Mouse (Mus musculus) heart, embryonic 14.5 days (tissue): ENCODE measurements around the gene Col13a1. TPM values are rescaled to one million over a fixed set of nuclear protein-coding genes. Genes with fewer than 3 reads are reported as not detected.

ENCODE experiments used
- ATAC-seq: fragments of 200-750 bp; cut with Nextera tagmentation; 2 replicates; pipeline ENCODE4 v1.8.0; 2017; ENCODE audit warnings: low read depth, moderate TSS enrichment; ENCODE audit not compliant: insufficient number of reproducible peaks, insufficient read depth, low FRiP score
- H3K27ac ChIP-seq, 2 experiments: fragments of 200-500 bp in 1 of 2; fragments of 300-500 bp in 1 of 2; sonication (generic) in 1 of 2; replicated peaks in 1 of 2; 2 replicates each; pipeline ENCODE4 v1.5.1; 2012 to 2014; ENCODE audit warnings: low read depth in 2 of 2, low read length in 2 of 2, control low read depth in 1 of 2, mild to moderate bottlenecking in 1 of 2, mixed read lengths in 1 of 2; ENCODE audit not compliant: control insufficient read depth in 1 of 2, insufficient read depth in 1 of 2
- H3K27me3 ChIP-seq: fragments of 300-500 bp; sonication (generic); 2 replicates; pipeline ENCODE4 v1.6.1; 2014; ENCODE audit warnings: mild to moderate bottlenecking, low read length, control low read depth; ENCODE audit not compliant: control insufficient read depth, insufficient read depth
- H3K36me3 ChIP-seq: fragments of 300-500 bp; sonication (generic); 2 replicates; pipeline ENCODE4 v1.6.1; 2014; ENCODE audit warnings: mild to moderate bottlenecking, control low read depth, low read length, mixed read lengths; ENCODE audit not compliant: control insufficient read depth, insufficient read depth
- H3K4me1 ChIP-seq, 2 experiments: fragments of 200-500 bp in 1 of 2; fragments of 300-500 bp in 1 of 2; sonication (generic) in 1 of 2; 2 replicates each; pipeline ENCODE4 v1.6.1; 2012 to 2014; ENCODE audit warnings: low read length in 2 of 2, control low read depth in 1 of 2, mixed read lengths in 1 of 2; ENCODE audit not compliant: control insufficient read depth in 2 of 2, insufficient read depth in 2 of 2
- H3K4me2 ChIP-seq: fragments of 300-500 bp; sonication (generic); 2 replicates; pipeline ENCODE4 v1.6.1; 2014; ENCODE audit warnings: mild to moderate bottlenecking, low read length
- H3K4me3 ChIP-seq, 2 experiments: fragments of 200-500 bp in 1 of 2; fragments of 300-500 bp in 1 of 2; sonication (generic) in 1 of 2; 2 replicates each; pipeline ENCODE4 v1.5.1; 2012 to 2014; ENCODE audit warnings: low read length in 2 of 2, mild to moderate bottlenecking in 2 of 2, control low read depth in 1 of 2, low read depth in 1 of 2, moderate library complexity in 1 of 2; ENCODE audit not compliant: control insufficient read depth in 1 of 2, insufficient read depth in 1 of 2
- H3K9ac ChIP-seq: fragments of 300-500 bp; sonication (generic); 2 replicates; pipeline ENCODE4 v1.6.1; 2014; ENCODE audit warnings: mild to moderate bottlenecking, low read length
- H3K9me3 ChIP-seq: fragments of 300-500 bp; sonication (generic); 2 replicates; pipeline ENCODE4 v1.6.1; 2016; ENCODE audit warnings: low read length, control low read depth; ENCODE audit not compliant: control insufficient read depth
- WGBS: fragments of 180-500 bp; shearing (Covaris S2); extraction: QIAGEN DNeasy Blood & Tissue Kit; methylation state at CpG from one replicate; pipeline ENCODE4 v1.1.7; 2014; 5-methylcytosine and 5-hydroxymethylcytosine counted together
- polyA plus RNA-seq: library from polyadenylated mRNA; unstranded; fragments of >200 nt; fragmentation: Nextera tagmentation; extraction: Ambion mirVana; gene quantifications from 2 replicates; pipeline ENCODE4 v1.2.1, GENCODE M21; 2014

Gene Col13a1
- polyA plus RNA-seq, 1 experiment from 2014 or later = 9.5 TPM

DNA sequence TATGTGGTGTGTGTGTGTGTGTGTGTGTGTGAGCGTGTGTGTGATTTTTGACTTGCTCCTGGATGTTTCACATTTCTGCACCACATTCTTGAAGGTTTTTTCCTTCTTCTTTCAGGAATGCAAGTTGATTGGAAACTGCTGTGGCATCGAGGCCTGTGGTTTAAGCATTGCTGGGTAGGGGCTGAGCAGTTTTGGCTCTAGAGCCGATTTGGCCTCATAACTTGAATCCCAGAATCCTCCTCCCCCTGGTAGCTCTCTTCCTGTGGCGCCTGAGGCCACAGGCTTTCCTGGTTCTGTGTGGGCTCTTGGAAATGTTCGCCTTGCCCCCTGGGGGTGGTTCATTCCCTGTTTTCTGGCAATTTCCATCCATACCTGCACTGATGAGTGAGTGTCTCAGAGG, 166.9 kb downstream of the Col13a1 start:
- no peaks in the 10 kb centered on the region for H3K9me3 ChIP-seq
- WGBS = 61% methylated on average over 5 of the region's 5 CpGs
- H3K27ac ChIP-seq = no peak overlapping the region
- no peaks in the 10 kb centered on the region for H3K36me3 ChIP-seq
- ATAC-seq = no peak
- H3K27me3 ChIP-seq = no peaks in the 10 kb centered on the region
- no peak overlapping the region for H3K4me3 ChIP-seq
- H3K4me1 ChIP-seq = no peaks in the 10 kb centered on the region; a peak in 2 of 4 replicates
- no peak overlapping the region for H3K4me2 ChIP-seq
- H3K9ac ChIP-seq = no peak overlapping the region

DNA sequence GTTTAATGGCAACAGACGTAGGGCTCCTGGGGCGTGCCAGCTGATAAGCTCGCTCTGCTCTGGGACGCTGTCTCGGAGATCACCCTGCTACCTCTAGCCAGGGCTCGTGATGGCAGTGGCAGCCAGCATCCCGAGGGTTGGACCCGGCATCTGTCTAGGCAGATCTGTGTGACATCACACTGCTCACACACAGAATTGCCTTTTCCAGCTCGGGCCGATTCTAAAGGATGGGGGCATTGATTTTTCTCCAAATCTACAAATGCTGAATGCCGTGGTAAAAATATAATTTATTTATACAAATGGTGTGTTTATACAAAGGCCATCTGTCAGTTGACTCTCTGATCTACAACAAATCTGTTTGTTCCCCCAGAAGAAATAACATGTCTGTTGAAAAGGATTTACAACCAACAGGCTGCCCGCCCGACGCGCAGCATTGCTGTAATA, 180.8 kb downstream of the Col13a1 start:
- Histone ChIP-seq H3K27me3 (no peaks in the 10 kb centered on the region), H3K27ac (no peak overlapping the region), H3K4me3 (no peak overlapping the region), H3K9me3 (0 out of 2 replicates have a peak, but pooled peaks cover 6% of the 10 kb centered on the region), H3K36me3 (no peaks in the 10 kb centered on the region), H3K4me1 (no peaks in the 10 kb centered on the region), H3K4me2 (no peak overlapping the region), H3K9ac (no peak overlapping the region)
- 59% methylated on average over 15 of the region's 15 CpGs for WGBS
- no peak for ATAC-seq

DNA sequence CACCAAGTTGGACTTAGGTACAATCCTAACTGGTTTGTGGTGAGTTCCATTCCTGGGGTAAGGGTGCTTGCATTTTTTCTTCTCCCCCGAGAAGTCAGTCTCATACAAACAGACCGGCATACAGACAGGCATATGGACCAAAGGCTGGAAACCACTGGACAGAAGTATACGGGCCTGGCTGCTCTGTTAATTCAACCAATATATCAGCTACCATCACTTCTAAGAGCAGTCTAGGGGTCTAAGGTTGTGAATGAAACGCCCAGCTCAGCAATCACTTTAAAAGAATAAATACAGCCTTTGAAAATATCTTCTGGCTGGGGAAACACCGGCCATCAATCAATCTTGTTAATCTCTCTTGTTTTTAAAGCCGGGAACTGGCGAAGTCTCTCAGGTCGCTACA, 183.4 kb downstream of the Col13a1 start:
- WGBS = 50% methylated on average over 8 of the region's 8 CpGs

DNA sequence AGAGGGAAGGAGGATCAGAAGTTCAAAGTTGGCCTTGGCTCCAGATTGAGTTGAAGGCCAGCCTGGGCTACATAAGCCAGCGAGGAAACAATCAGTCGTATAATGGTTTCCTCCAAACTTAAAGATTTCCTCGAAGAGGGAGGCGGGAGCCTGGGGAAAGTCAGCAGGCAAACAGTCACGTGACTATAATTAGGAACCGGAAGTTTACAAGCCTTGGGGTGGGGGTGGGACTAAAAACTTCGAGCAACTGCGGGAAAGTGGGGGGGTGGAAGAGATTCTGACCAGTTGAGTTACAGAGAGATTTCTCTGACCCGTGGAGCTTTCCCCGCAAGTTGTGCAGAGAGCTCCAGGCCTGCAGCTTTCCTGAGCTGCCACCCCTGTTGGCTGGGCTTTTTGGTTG, 183.9 kb downstream of the Col13a1 start:
- Histone ChIP-seq H3K4me3 (no peak overlapping the region), H3K4me2 (no peak overlapping the region), H3K27me3 (no peaks in the 10 kb centered on the region), H3K9me3 (no peaks in the 10 kb centered on the region), H3K27ac (no peak overlapping the region), H3K4me1 (no peaks in the 10 kb centered on the region), H3K36me3 (no peaks in the 10 kb centered on the region), H3K9ac (no peak overlapping the region)
- ATAC-seq = no peak
- 56% methylated on average over 10 of the region's 10 CpGs for WGBS

More for the DNA sequence above, 183.4 kb downstream of the Col13a1 start:
- no peak for ATAC-seq
- Histone ChIP-seq H3K36me3 (no peaks in the 10 kb centered on the region), H3K9ac (no peak overlapping the region), H3K4me2 (no peak overlapping the region), H3K9me3 (no peaks in the 10 kb centered on the region), H3K27me3 (no peaks in the 10 kb centered on the region), H3K27ac (no peak overlapping the region), H3K4me1 (no peaks in the 10 kb centered on the region), H3K4me3 (no peak overlapping the region)

DNA sequence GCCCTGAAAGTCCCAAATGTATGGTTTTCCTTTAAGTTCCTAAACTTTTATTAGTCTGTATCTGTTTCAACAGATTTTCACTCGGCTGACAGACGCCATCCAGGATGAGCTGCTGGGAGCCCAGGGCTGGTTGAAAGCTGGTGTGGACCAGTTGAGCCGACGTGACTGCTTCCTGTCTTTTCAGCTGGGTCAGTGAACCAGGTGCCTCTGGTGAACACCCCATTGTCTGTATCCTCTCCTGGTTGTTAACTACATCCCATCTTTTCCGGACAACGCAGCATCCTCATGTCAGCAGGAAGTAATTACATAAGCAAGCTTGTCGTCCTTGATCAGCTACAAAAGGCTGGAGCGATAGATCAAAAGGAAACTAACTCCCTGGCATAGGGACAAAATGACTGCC, 185.9 kb downstream of the Col13a1 start:
- no peak for ATAC-seq
- no peak overlapping the region for H3K27ac ChIP-seq
- no peak overlapping the region for H3K9ac ChIP-seq
- no peaks in the 10 kb centered on the region for H3K36me3 ChIP-seq
- no peaks in the 10 kb centered on the region for H3K9me3 ChIP-seq
- no peak overlapping the region for H3K4me2 ChIP-seq
- WGBS = 56% methylated on average over 8 of the region's 8 CpGs
- no peak overlapping the region for H3K4me3 ChIP-seq
- H3K4me1 ChIP-seq = no peaks in the 10 kb centered on the region; a peak in 1 of 4 replicates
- H3K27me3 ChIP-seq = no peaks in the 10 kb centered on the region

DNA sequence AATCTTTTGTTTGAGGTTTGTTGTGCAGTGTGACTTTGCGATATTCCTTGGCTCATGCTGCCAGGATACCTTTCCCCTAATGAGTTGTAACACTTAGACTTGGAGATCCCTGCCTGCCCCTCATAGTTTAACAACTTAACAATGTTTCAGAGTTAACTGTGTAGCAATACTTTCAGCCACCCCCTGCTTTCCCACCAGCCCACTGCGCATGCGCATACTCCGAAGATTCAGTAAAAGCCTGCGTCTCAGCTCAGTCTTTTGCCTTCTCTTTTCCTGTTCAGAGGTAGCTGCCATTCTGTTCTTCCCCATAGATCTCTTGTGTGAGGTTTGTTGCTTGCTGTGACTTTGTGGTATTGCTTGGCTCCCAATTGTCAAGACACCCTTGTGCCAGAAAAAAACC, 190.4 kb downstream of the Col13a1 start:
- Histone ChIP-seq H3K9ac (no peak overlapping the region), H3K9me3 (no peaks in the 10 kb centered on the region), H3K4me3 (no peak overlapping the region), H3K4me2 (no peak overlapping the region), H3K36me3 (no peaks in the 10 kb centered on the region), H3K27me3 (no peaks in the 10 kb centered on the region), H3K27ac (no peak overlapping the region), H3K4me1 (no peaks in the 10 kb centered on the region; a peak in 2 of 4 replicates)
- no peak for ATAC-seq
- 95% methylated on average over 5 of the region's 5 CpGs for WGBS

Other genes starting within 250 kb of the Col13a1 start
- 35.0 and 35.4 TPM in 2 replicates for gene H2afy2, start 195.0 kb downstream of the Col13a1 start, polyA plus RNA-seq
- not detected in 2 replicates for gene Neurog3, start 154.0 kb upstream of the Col13a1 start, polyA plus RNA-seq
- 0.66 and 1.3 TPM in 2 replicates for gene Fam241b, start 164.8 kb upstream of the Col13a1 start, polyA plus RNA-seq